Mouse (Mus musculus) C2C12 (cell line): ENCODE data around the gene Hacl1. TPM values are rescaled to one million over a fixed set of nuclear protein-coding genes. Genes with fewer than 3 reads are reported as not detected.

Source experiments
- H3K27me3 ChIP-seq: one replicate; pipeline ENCODE4 v1.6.1; 2011; ENCODE audit not compliant: control insufficient read depth, insufficient read depth, insufficient read length
- H3K36me3 ChIP-seq: one replicate; pipeline ENCODE4 v1.6.1; 2011; ENCODE audit not compliant: control insufficient read depth, insufficient read depth
- H3K4me3 ChIP-seq: one replicate; pipeline ENCODE4 v1.5.1; 2011; ENCODE audit warnings: mild to moderate bottlenecking, control low read depth; ENCODE audit not compliant: poor library complexity, insufficient read depth, severe bottlenecking
- H3K79me2 ChIP-seq: one replicate; pipeline ENCODE4 v1.6.1; 2011; ENCODE audit not compliant: control insufficient read depth, insufficient read depth
- H3K79me3 ChIP-seq: one replicate; pipeline ENCODE4 v1.6.1; 2011; ENCODE audit warnings: low read depth, control low read depth
- H3ac ChIP-seq: one replicate; pipeline ENCODE3; 2011; ENCODE audit warnings: low read depth; ENCODE audit not compliant: control insufficient read depth, insufficient read length
- CEBPB ChIP-seq: IDR thresholded peaks from one replicate; pipeline ENCODE4 v1.6.1; 2011; ENCODE audit warnings: low read depth, mild to moderate bottlenecking, control low read depth, moderate library complexity
- CTCF ChIP-seq: IDR thresholded peaks from one replicate; pipeline ENCODE4 v1.5.1; 2011; ENCODE audit not compliant: control insufficient read depth, insufficient read depth, insufficient read length
- FOSL1 ChIP-seq: IDR thresholded peaks from one replicate; pipeline ENCODE4 v1.8.0; 2011; ENCODE audit warnings: mild to moderate bottlenecking, low read length; ENCODE audit not compliant: poor library complexity, insufficient read depth, severe bottlenecking
- MAX ChIP-seq: IDR thresholded peaks from one replicate; pipeline ENCODE4 v1.6.1; 2011; ENCODE audit warnings: mild to moderate bottlenecking, control low read depth
- MYOD1 ChIP-seq: IDR thresholded peaks from one replicate; pipeline ENCODE4 v1.6.1; 2011; ENCODE audit warnings: low read depth; ENCODE audit not compliant: control insufficient read depth, insufficient read length
- MYOG ChIP-seq: IDR thresholded peaks from one replicate; pipeline ENCODE4 v1.6.1; 2011; ENCODE audit not compliant: control insufficient read depth, insufficient read length; ENCODE audit errors: extremely low read depth
- USF1 ChIP-seq: IDR thresholded peaks from one replicate; pipeline ENCODE4 v1.6.1; 2011; ENCODE audit warnings: low read depth, mild to moderate bottlenecking, control low read depth, moderate library complexity
- polyA plus RNA-seq: library from polyadenylated mRNA; unstranded; fragments of >200 nt; fragmentation: generic; extraction: Trizol; gene quantifications from one replicate; pipeline ENCODE4 v1.2.1, GENCODE M21; 2012; ENCODE audit warnings: missing spikeins

Hacl1 gene
- polyA plus RNA-seq, 1 experiment, result 1.4 TPM

DNA sequence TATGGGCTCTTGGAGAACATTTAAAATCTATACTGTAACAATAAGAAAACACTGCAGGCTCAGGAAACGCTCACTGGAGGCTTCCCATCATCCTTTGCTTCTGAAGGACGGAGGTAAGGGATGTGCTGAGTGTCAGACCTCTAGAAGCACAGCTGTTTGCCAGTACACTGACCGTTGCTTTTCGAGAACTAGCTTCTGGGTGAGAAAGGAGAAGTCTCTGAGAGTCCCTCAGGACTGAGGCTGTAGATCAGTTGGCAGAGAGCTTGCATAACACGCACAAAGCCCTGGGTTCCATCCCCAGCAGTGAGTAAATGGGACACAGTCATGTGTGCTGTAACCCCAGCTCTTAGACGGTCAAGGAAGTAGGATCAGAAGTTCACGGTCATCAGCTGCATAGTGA, 44.7 kb downstream of the Hacl1 start:
- Histone ChIP-seq H3K27me3 (peaks cover 31% of the 10 kb centered on the region), H3K36me3 (no peaks in the 10 kb centered on the region), H3K79me3 (no peaks in the 10 kb centered on the region), H3K4me3 (no peak overlapping the region), H3ac (no peak overlapping the region), H3K79me2 (no peaks in the 10 kb centered on the region)
- no peak for TF ChIP-seq MAX
- TF ChIP-seq FOSL1, result no peak

DNA sequence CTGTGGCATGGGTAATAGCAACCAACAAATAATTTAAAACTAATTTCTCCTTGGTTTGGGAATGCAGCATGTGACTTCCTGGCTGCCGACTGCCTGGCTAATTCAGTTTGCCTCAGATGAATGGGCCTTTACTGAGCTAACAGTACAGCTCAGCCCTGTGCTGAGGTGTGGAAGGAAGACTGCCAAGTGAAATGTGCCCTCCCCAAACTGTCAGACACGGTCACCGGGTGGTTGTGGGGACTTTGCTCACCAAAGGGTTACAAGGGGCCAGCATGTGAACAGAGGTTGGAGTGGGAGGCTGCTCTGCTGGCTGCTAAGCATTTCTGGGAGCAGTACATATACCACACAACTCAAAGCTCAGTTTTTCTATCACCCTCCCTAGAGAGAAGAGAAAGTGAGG, 46.4 kb downstream of the Hacl1 start:
- TF ChIP-seq MAX (no peak), MYOG (no peak), CEBPB (no peak), CTCF (no peak), MYOD1 (no peak), FOSL1 (no peak), USF1 (no peak)
- Histone ChIP-seq H3K79me2 (no peaks in the 10 kb centered on the region), H3K36me3 (no peaks in the 10 kb centered on the region), H3ac (no peak overlapping the region), H3K79me3 (no peaks in the 10 kb centered on the region), H3K27me3 (peaks cover 29% of the 10 kb centered on the region), H3K4me3 (no peak overlapping the region)

DNA sequence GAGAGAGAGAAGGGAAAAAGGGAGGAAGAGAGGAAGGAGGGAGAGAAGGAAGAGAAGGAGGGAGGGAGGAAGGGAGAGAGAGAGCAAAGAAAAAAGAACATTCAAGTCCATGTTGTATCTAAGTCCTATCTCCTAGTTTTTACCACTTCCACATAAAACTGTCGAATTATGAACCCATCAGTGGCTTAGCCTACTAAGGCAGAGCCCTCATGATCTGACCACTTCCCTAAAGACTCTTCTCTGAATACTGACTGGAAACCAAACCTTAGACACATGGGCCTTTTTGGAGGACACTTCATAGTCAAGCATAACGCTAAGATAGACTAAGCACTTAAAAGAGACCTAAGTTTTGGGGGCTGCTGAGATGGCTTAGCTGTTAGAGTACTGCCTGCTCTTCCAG, 48.0 kb downstream of the Hacl1 start:
- Histone ChIP-seq H3ac (no peak overlapping the region), H3K27me3 (peaks cover 29% of the 10 kb centered on the region), H3K79me3 (no peaks in the 10 kb centered on the region), H3K36me3 (no peaks in the 10 kb centered on the region), H3K4me3 (no peak overlapping the region), H3K79me2 (no peaks in the 10 kb centered on the region)
- TF ChIP-seq CTCF (no peak), USF1 (no peak), FOSL1 (no peak), MAX (no peak), MYOG (no peak), MYOD1 (no peak)

DNA sequence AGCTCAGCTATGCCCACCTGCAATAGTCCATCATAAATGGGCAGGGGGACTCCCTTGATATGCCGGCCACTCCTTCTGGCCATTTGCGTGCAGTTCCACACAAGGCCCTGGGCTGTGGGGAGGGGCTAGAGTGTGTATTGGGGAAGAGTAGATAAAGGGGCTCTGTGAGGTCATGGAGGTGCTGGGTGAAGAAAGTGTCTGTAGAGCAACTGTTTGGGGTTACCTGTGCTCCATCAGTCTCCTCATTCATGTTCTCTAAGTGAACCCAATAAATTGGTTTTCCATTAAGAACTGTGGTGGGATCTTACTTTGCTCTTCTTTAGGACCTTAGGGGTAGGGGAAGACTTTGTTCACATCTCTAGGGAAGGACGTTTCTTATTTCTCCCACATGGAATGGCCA, 49.8 kb downstream of the Hacl1 start, which contains the start of gene Colq:
Colq (minus strand) TSS at position 101 of the 400 bp plus-strand sequence.
- Histone ChIP-seq H3ac (no peak within 1 kb of the TSS), H3K4me3 (no peak within 1 kb of the TSS), H3K36me3 (no peaks in the 10 kb centered on the region), H3K79me2 (no peaks in the 10 kb centered on the region), H3K79me3 (no peaks in the 10 kb centered on the region), H3K27me3 (peaks cover 27% of the 10 kb centered on the region)
- TF ChIP-seq CTCF (no peak), MYOD1 (no peak), CEBPB (no peak), USF1 (no peak)

DNA sequence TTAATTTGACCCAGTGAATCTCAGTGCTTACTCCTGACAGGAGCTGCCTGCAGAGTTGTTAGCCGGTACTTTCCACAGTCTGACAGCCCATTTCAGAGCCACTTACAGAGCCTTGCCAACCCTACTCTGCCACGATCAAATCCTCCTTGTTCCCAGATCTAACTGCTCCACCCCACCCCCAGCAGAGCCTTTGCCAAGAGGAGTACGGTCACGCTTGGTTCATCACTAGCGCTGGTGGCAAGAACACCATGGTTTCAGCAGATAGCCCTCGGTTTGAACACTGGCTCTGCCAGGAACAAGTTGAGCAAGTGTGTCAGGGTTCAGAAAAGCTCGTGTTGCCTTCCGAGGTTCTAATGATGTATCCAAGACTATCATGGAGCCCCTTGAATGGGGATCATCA, 54.6 kb downstream of the Hacl1 start:
- no peaks in the 10 kb centered on the region for H3K79me2 ChIP-seq
- no peak overlapping the region for H3ac ChIP-seq
- TF ChIP-seq MYOG, result no peak
- TF ChIP-seq MYOD1, result no peak
- TF ChIP-seq FOSL1, result no peak
- TF ChIP-seq MAX, result no peak
- TF ChIP-seq CEBPB, result no peak
- no peak for TF ChIP-seq USF1
- no peak for TF ChIP-seq CTCF
- H3K4me3 ChIP-seq, result no peak overlapping the region
- H3K27me3 ChIP-seq, result peaks cover 38% of the 10 kb centered on the region
- no peaks in the 10 kb centered on the region for H3K36me3 ChIP-seq
- no peaks in the 10 kb centered on the region for H3K79me3 ChIP-seq

DNA sequence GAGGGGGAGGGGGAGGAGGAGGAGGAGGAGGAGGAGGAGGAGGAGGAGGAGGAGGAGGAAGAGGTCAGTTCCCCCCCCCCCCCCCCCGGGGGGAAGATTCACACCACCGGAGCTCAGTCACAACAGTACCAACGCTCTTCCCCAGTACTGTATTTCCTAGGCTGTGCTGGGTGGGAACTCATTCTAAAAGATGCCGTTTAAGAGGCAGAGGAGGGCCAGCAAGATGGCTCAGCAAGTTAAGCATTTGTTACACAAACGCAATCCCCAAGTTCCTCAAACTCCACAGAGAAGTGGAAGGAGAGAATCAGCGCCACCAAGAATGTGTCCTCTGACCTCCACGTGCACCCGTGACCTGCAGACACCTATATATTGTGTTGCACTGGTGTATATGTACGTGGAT, 58.0 kb downstream of the Hacl1 start:
- Histone ChIP-seq H3K79me3 (no peaks in the 10 kb centered on the region), H3K79me2 (no peaks in the 10 kb centered on the region), H3K27me3 (peaks cover 27% of the 10 kb centered on the region), H3K36me3 (no peaks in the 10 kb centered on the region), H3K4me3 (no peak overlapping the region), H3ac (no peak overlapping the region)
- TF ChIP-seq FOSL1 (no peak), USF1 (no peak), MAX (no peak), MYOD1 (no peak), MYOG (no peak)
